Mouse (Mus musculus) small intestine, adult 2 months (tissue): ENCODE data around the gene Trpv6.

Experiments used
- CTCF ChIP-seq: fragments of 200-500 bp; IDR thresholded peaks from 2 replicates; pipeline ENCODE4 v1.5.1; 2012; ENCODE audit warnings: low read depth, mild to moderate bottlenecking, control low read depth, inconsistent platforms, low read length, moderate library complexity, mixed read lengths; ENCODE audit not compliant: insufficient replicate concordance, insufficient read length; ENCODE audit errors: extremely low read depth
- POLR2A ChIP-seq: fragments of 200-500 bp; IDR thresholded peaks from 2 replicates; pipeline ENCODE4 v1.6.1; 2012; ENCODE audit warnings: low read depth, mild to moderate bottlenecking, control low read depth, inconsistent platforms, low read length, moderate library complexity

GRCm38 (mm10) chr6:41637393-41637792 is 1.2 kb upstream of the Trpv6 start:
- TF ChIP-seq CTCF (no peak), POLR2A (no peak)
